Mouse (Mus musculus): ENCODE measurements around the gene Cd200r4. TPM values are rescaled to one million over a fixed set of nuclear protein-coding genes. Genes with fewer than 3 reads are reported as not detected.
A peak's percentile ranks its signal among the peaks of the same experiment; 100 is the strongest.

The Cd200r4 gene
- polyA plus RNA-seq (2014; fragmentation: Nextera tagmentation; extraction: Ambion mirVana): 0.07 and 0.10 TPM in 2 replicates

- WGBS: 87% methylated on average over 3 of the region's 3 CpGs
- Histone ChIP-seq H3K9me3 (ENCODE audit: control insufficient read depth, low read length) (no peaks in the 10 kb centered on the region), H3K4me2 (no peak within 1 kb of the TSS), H3K27me3 (ENCODE audit: control insufficient read depth, insufficient read depth, low read length) (no peaks in the 10 kb centered on the region), H3K4me3 (ENCODE audit: low read depth, low read length) (no peak within 1 kb of the TSS), H3K4me1 (ENCODE audit: control insufficient read depth, insufficient read depth, low read length) (no peaks in the 10 kb centered on the region), H3K27ac (ENCODE audit: low read depth, low read length) (no peak within 1 kb of the TSS), H3K36me3 (ENCODE audit: control insufficient read depth, insufficient read depth, low read length) (no peaks in the 10 kb centered on the region), H3K9ac (ENCODE audit: low read length) (no peak within 1 kb of the TSS)
- DNase-seq (ENCODE audit: low spot score, missing footprints) (no peak), ATAC-seq (ENCODE audit: low FRiP score) (no peak)
These were observed at the start of gene Cd200r4 for GRCm38 (mm10) chr16:44811544-44811943. Gene Cd200r4 (plus strand): TSS chr16:44811733.

- H3K4me1 ChIP-seq (ENCODE audit: control insufficient read depth, insufficient read depth, low read length): no peaks in the 10 kb centered on the region
- DNase-seq (ENCODE audit: low spot score, missing footprints): no peak
- no peak overlapping the region for H3K9ac ChIP-seq (ENCODE audit: low read length)
- H3K9me3 ChIP-seq (ENCODE audit: control insufficient read depth, low read length): no peaks in the 10 kb centered on the region
- no peak overlapping the region for H3K4me2 ChIP-seq
- H3K27ac ChIP-seq (ENCODE audit: low read depth, low read length): no peak overlapping the region
- H3K4me3 ChIP-seq (ENCODE audit: low read depth, low read length): no peak overlapping the region
- WGBS: 68% methylated on average over 1 of the region's 1 CpGs
- no peak for ATAC-seq (ENCODE audit: low FRiP score)
- H3K36me3 ChIP-seq (ENCODE audit: control insufficient read depth, insufficient read depth, low read length): no peaks in the 10 kb centered on the region
- H3K27me3 ChIP-seq (ENCODE audit: control insufficient read depth, insufficient read depth, low read length): no peaks in the 10 kb centered on the region
These were observed 49.7 kb upstream of the Cd200r4 start for GRCm38 (mm10) chr16:44761811-44762210.

GRCm38 (mm10) chr16:44765555-44766319 lies 45.8 kb upstream of the Cd200r4 start, which contains the start of gene Cd200r1:
Gene Cd200r1 (plus strand): TSS chr16:44765736.
- DNase-seq (ENCODE audit: low spot score, missing footprints) (no peak), ATAC-seq (ENCODE audit: low FRiP score) (no peak)
- 82% methylated on average over 22 of the region's 22 CpGs for WGBS
- Histone ChIP-seq H3K36me3 (ENCODE audit: control insufficient read depth, insufficient read depth, low read length) (no peaks in the 10 kb centered on the region), H3K4me1 (ENCODE audit: control insufficient read depth, insufficient read depth, low read length) (no peaks in the 10 kb centered on the region), H3K27ac (ENCODE audit: low read depth, low read length) (no peak within 1 kb of the TSS), H3K9ac (ENCODE audit: low read length) (no peak within 1 kb of the TSS), H3K4me2 (no peak within 1 kb of the TSS), H3K27me3 (ENCODE audit: control insufficient read depth, insufficient read depth, low read length) (no peaks in the 10 kb centered on the region), H3K4me3 (ENCODE audit: low read depth, low read length) (no peak within 1 kb of the TSS), H3K9me3 (ENCODE audit: control insufficient read depth, low read length) (no peaks in the 10 kb centered on the region)

- Histone ChIP-seq H3K4me3 (ENCODE audit: low read depth, low read length) (no peak overlapping the region), H3K27me3 (ENCODE audit: control insufficient read depth, insufficient read depth, low read length) (no peaks in the 10 kb centered on the region), H3K27ac (ENCODE audit: low read depth, low read length) (no peak overlapping the region), H3K4me1 (ENCODE audit: control insufficient read depth, insufficient read depth, low read length) (no peaks in the 10 kb centered on the region), H3K9ac (ENCODE audit: low read length) (no peak overlapping the region), H3K4me2 (no peak overlapping the region), H3K9me3 (ENCODE audit: control insufficient read depth, low read length) (no peaks in the 10 kb centered on the region), H3K36me3 (ENCODE audit: control insufficient read depth, insufficient read depth, low read length) (no peaks in the 10 kb centered on the region)
- WGBS: 90% methylated on average over 9 of the region's 9 CpGs
- DNase-seq (ENCODE audit: low spot score, missing footprints) (no peak), ATAC-seq (ENCODE audit: low FRiP score) (no peak)
These were observed 45.1 kb upstream of the Cd200r4 start for GRCm38 (mm10) chr16:44766320-44766892.

- DNase-seq (ENCODE audit: low spot score, missing footprints) (no peak), ATAC-seq (ENCODE audit: low FRiP score) (no peak)
- Histone ChIP-seq H3K4me1 (ENCODE audit: control insufficient read depth, insufficient read depth, low read length) (no peaks in the 10 kb centered on the region), H3K36me3 (ENCODE audit: control insufficient read depth, insufficient read depth, low read length) (no peaks in the 10 kb centered on the region), H3K4me2 (no peak overlapping the region), H3K27me3 (ENCODE audit: control insufficient read depth, insufficient read depth, low read length) (no peaks in the 10 kb centered on the region), H3K9ac (ENCODE audit: low read length) (no peak overlapping the region), H3K9me3 (ENCODE audit: control insufficient read depth, low read length) (no peaks in the 10 kb centered on the region), H3K4me3 (ENCODE audit: low read depth, low read length) (no peak overlapping the region), H3K27ac (ENCODE audit: low read depth, low read length) (no peak overlapping the region)
- 89% methylated on average over 7 of the region's 7 CpGs for WGBS
These were observed 44.0 kb upstream of the Cd200r4 start for GRCm38 (mm10) chr16:44767506-44767905.

- Histone ChIP-seq H3K4me2 (no peak overlapping the region), H3K36me3 (ENCODE audit: control insufficient read depth, insufficient read depth, low read length) (no peaks in the 10 kb centered on the region), H3K4me3 (ENCODE audit: low read depth, low read length) (no peak overlapping the region), H3K9ac (ENCODE audit: low read length) (no peak overlapping the region), H3K9me3 (ENCODE audit: control insufficient read depth, low read length) (no peaks in the 10 kb centered on the region), H3K4me1 (ENCODE audit: control insufficient read depth, insufficient read depth, low read length) (no peaks in the 10 kb centered on the region), H3K27ac (ENCODE audit: low read depth, low read length) (no peak overlapping the region), H3K27me3 (ENCODE audit: control insufficient read depth, insufficient read depth, low read length) (no peaks in the 10 kb centered on the region)
- DNase-seq (ENCODE audit: low spot score, missing footprints): peak; percentile 89
- no peak for ATAC-seq (ENCODE audit: low FRiP score)
- 54% methylated on average over 2 of the region's 2 CpGs for WGBS
These were observed 43.6 kb upstream of the Cd200r4 start for GRCm38 (mm10) chr16:44767967-44768366.

GRCm38 (mm10) chr16:44772577-44772976 lies 39.0 kb upstream of the Cd200r4 start:
- H3K9me3 ChIP-seq (ENCODE audit: control insufficient read depth, low read length): no peaks in the 10 kb centered on the region
- no peak for DNase-seq (ENCODE audit: low spot score, missing footprints)
- no peak overlapping the region for H3K4me3 ChIP-seq (ENCODE audit: low read depth, low read length)
- no peak overlapping the region for H3K4me2 ChIP-seq
- no peaks in the 10 kb centered on the region for H3K27me3 ChIP-seq (ENCODE audit: control insufficient read depth, insufficient read depth, low read length)
- no peak overlapping the region for H3K27ac ChIP-seq (ENCODE audit: low read depth, low read length)
- no peaks in the 10 kb centered on the region for H3K4me1 ChIP-seq (ENCODE audit: control insufficient read depth, insufficient read depth, low read length)
- no peaks in the 10 kb centered on the region for H3K36me3 ChIP-seq (ENCODE audit: control insufficient read depth, insufficient read depth, low read length)
- H3K9ac ChIP-seq (ENCODE audit: low read length): no peak overlapping the region
- no peak for ATAC-seq (ENCODE audit: low FRiP score)
- 76% methylated on average over 6 of the region's 6 CpGs for WGBS

GRCm38 (mm10) chr16:44773673-44774072 lies 37.9 kb upstream of the Cd200r4 start:
- H3K27me3 ChIP-seq (ENCODE audit: control insufficient read depth, insufficient read depth, low read length): no peaks in the 10 kb centered on the region
- no peak for DNase-seq (ENCODE audit: low spot score, missing footprints)
- no peak for ATAC-seq (ENCODE audit: low FRiP score)
- H3K9ac ChIP-seq (ENCODE audit: low read length): no peak overlapping the region
- no peak overlapping the region for H3K4me2 ChIP-seq
- H3K27ac ChIP-seq (ENCODE audit: low read depth, low read length): no peak overlapping the region
- WGBS: 91% methylated on average over 3 of the region's 3 CpGs
- H3K4me1 ChIP-seq (ENCODE audit: control insufficient read depth, insufficient read depth, low read length): no peaks in the 10 kb centered on the region
- H3K36me3 ChIP-seq (ENCODE audit: control insufficient read depth, insufficient read depth, low read length): no peaks in the 10 kb centered on the region
- H3K9me3 ChIP-seq (ENCODE audit: control insufficient read depth, low read length): no peaks in the 10 kb centered on the region
- no peak overlapping the region for H3K4me3 ChIP-seq (ENCODE audit: low read depth, low read length)

GRCm38 (mm10) chr16:44774201-44774600 lies 37.3 kb upstream of the Cd200r4 start:
- 92% methylated on average over 6 of the region's 6 CpGs for WGBS
- no peaks in the 10 kb centered on the region for H3K27me3 ChIP-seq (ENCODE audit: control insufficient read depth, insufficient read depth, low read length)
- no peak overlapping the region for H3K4me3 ChIP-seq (ENCODE audit: low read depth, low read length)
- no peak for DNase-seq (ENCODE audit: low spot score, missing footprints)
- H3K36me3 ChIP-seq (ENCODE audit: control insufficient read depth, insufficient read depth, low read length): no peaks in the 10 kb centered on the region
- H3K9ac ChIP-seq (ENCODE audit: low read length): no peak overlapping the region
- H3K4me1 ChIP-seq (ENCODE audit: control insufficient read depth, insufficient read depth, low read length): no peaks in the 10 kb centered on the region
- no peaks in the 10 kb centered on the region for H3K9me3 ChIP-seq (ENCODE audit: control insufficient read depth, low read length)
- no peak overlapping the region for H3K4me2 ChIP-seq
- no peak for ATAC-seq (ENCODE audit: low FRiP score)
- H3K27ac ChIP-seq (ENCODE audit: low read depth, low read length): no peak overlapping the region
